Mouse (Mus musculus): ENCODE measurements around the gene Atp5b. TPM values are rescaled to one million over a fixed set of nuclear protein-coding genes. Genes with fewer than 3 reads are reported as not detected.

The Atp5b gene
- polyA plus RNA-seq, 1 experiment from 2014 or later: 1,910 TPM

- peak overlapping the region; percentile 98 for H3K4me3 ChIP-seq (replicated peaks)
- peak overlapping the region; percentile 61 for H3K27ac ChIP-seq (replicated peaks)
- peaks cover 37% of the 10 kb centered on the region for H3K4me1 ChIP-seq
- peak overlapping the region; percentile 73 for H3K4me2 ChIP-seq (replicated peaks)
- H3K27me3 ChIP-seq: no peaks in the 10 kb centered on the region
- H3K36me3 ChIP-seq: no peaks in the 10 kb centered on the region
- ATAC-seq (ENCODE audit: insufficient number of reproducible peaks, low FRiP score, low TSS enrichment, low read depth): no peak
- no peaks in the 10 kb centered on the region for H3K9me3 ChIP-seq (replicated peaks)
- peak overlapping the region; percentile 89 for H3K9ac ChIP-seq
- WGBS: under 1% methylated on average over 13 of the region's 13 CpGs
Observed at GRCm38 (mm10) chr10:128097587-128097971, 14.5 kb downstream of the Atp5b start.

- 85% methylated on average over 4 of the region's 4 CpGs for WGBS
- H3K4me2 ChIP-seq (replicated peaks): no peak overlapping the region
Observed at GRCm38 (mm10) chr10:128110103-128110761, 27.2 kb downstream of the Atp5b start.

GRCm38 (mm10) chr10:128111227-128111626 is 28.2 kb downstream of the Atp5b start:
- no peak; the same call in 1 of the 2 replicates for ATAC-seq (ENCODE audit: insufficient number of reproducible peaks, low FRiP score, low TSS enrichment, low read depth)
- Histone ChIP-seq H3K27me3 (no peaks in the 10 kb centered on the region), H3K4me2 (replicated peaks) (no peak overlapping the region), H3K27ac (replicated peaks) (no peak overlapping the region), H3K36me3 (peaks cover 63% of the 10 kb centered on the region), H3K9ac (no peak overlapping the region), H3K4me3 (replicated peaks) (no peak overlapping the region), H3K9me3 (replicated peaks) (no peaks in the 10 kb centered on the region), H3K4me1 (no peaks in the 10 kb centered on the region)

More at GRCm38 (mm10) chr10:128110103-128110761, 27.2 kb downstream of the Atp5b start:
- Histone ChIP-seq H3K36me3 (peaks cover 53% of the 10 kb centered on the region), H3K4me3 (replicated peaks) (no peak overlapping the region), H3K9me3 (replicated peaks) (no peaks in the 10 kb centered on the region), H3K4me1 (no peaks in the 10 kb centered on the region), H3K27me3 (no peaks in the 10 kb centered on the region), H3K27ac (replicated peaks) (no peak overlapping the region), H3K9ac (no peak overlapping the region)
- ATAC-seq (ENCODE audit: insufficient number of reproducible peaks, low FRiP score, low TSS enrichment, low read depth): no peak

- 93% methylated on average over 7 of the region's 7 CpGs for WGBS
- H3K9ac ChIP-seq: no peak overlapping the region
- no peak overlapping the region for H3K4me3 ChIP-seq (replicated peaks)
- no peaks in the 10 kb centered on the region for H3K9me3 ChIP-seq (replicated peaks)
- H3K27me3 ChIP-seq: no peaks in the 10 kb centered on the region
- no peak overlapping the region for H3K27ac ChIP-seq (replicated peaks)
- no peak for ATAC-seq (ENCODE audit: insufficient number of reproducible peaks, low FRiP score, low TSS enrichment, low read depth)
- H3K36me3 ChIP-seq: peaks cover 95% of the 10 kb centered on the region
- no peaks in the 10 kb centered on the region for H3K4me1 ChIP-seq
- H3K4me2 ChIP-seq (replicated peaks): no peak overlapping the region
Observed at GRCm38 (mm10) chr10:128123833-128124232, 40.8 kb downstream of the Atp5b start.

- Histone ChIP-seq H3K9ac (no peak overlapping the region), H3K4me1 (no peaks in the 10 kb centered on the region), H3K9me3 (replicated peaks) (no peaks in the 10 kb centered on the region), H3K4me2 (replicated peaks) (no peak overlapping the region), H3K36me3 (peaks cover 91% of the 10 kb centered on the region), H3K4me3 (replicated peaks) (no peak overlapping the region), H3K27ac (replicated peaks) (no peak overlapping the region), H3K27me3 (no peaks in the 10 kb centered on the region)
- 97% methylated on average over 9 of the region's 9 CpGs for WGBS
- no peak for ATAC-seq (ENCODE audit: insufficient number of reproducible peaks, low FRiP score, low TSS enrichment, low read depth)
Observed at GRCm38 (mm10) chr10:128124831-128125230, 41.8 kb downstream of the Atp5b start.

- Histone ChIP-seq H3K9me3 (replicated peaks) (no peaks in the 10 kb centered on the region), H3K4me3 (replicated peaks) (no peak overlapping the region), H3K27ac (replicated peaks) (no peak overlapping the region), H3K27me3 (no peaks in the 10 kb centered on the region), H3K4me1 (no peaks in the 10 kb centered on the region), H3K9ac (no peak overlapping the region), H3K36me3 (peaks cover 90% of the 10 kb centered on the region), H3K4me2 (replicated peaks) (no peak overlapping the region)
- ATAC-seq (ENCODE audit: insufficient number of reproducible peaks, low FRiP score, low TSS enrichment, low read depth): no peak
- WGBS: 91% methylated on average over 14 of the region's 14 CpGs
Observed at GRCm38 (mm10) chr10:128125951-128126350, 42.9 kb downstream of the Atp5b start.

- no peaks in the 10 kb centered on the region for H3K27me3 ChIP-seq
- WGBS: 77% methylated on average over 5 of the region's 5 CpGs
- H3K4me3 ChIP-seq (replicated peaks): no peak overlapping the region
- ATAC-seq (ENCODE audit: insufficient number of reproducible peaks, low FRiP score, low TSS enrichment, low read depth): no peak
- H3K9ac ChIP-seq: no peak overlapping the region
- H3K4me2 ChIP-seq (replicated peaks): no peak overlapping the region
- H3K36me3 ChIP-seq: peaks cover 89% of the 10 kb centered on the region
- no peaks in the 10 kb centered on the region for H3K9me3 ChIP-seq (replicated peaks)
- no peaks in the 10 kb centered on the region for H3K4me1 ChIP-seq
- H3K27ac ChIP-seq (replicated peaks): no peak overlapping the region
Observed at GRCm38 (mm10) chr10:128127497-128127896, 44.4 kb downstream of the Atp5b start.

- Histone ChIP-seq H3K4me1 (no peaks in the 10 kb centered on the region), H3K4me2 (replicated peaks) (no peak overlapping the region), H3K4me3 (replicated peaks) (no peak overlapping the region), H3K27me3 (no peaks in the 10 kb centered on the region), H3K9me3 (replicated peaks) (no peaks in the 10 kb centered on the region), H3K27ac (replicated peaks) (no peak overlapping the region), H3K36me3 (peaks cover 87% of the 10 kb centered on the region), H3K9ac (no peak overlapping the region)
- ATAC-seq (ENCODE audit: insufficient number of reproducible peaks, low FRiP score, low TSS enrichment, low read depth): no peak
- 85% methylated on average over 8 of the region's 8 CpGs for WGBS
Observed at GRCm38 (mm10) chr10:128128143-128128542, 45.1 kb downstream of the Atp5b start.

- no peaks in the 10 kb centered on the region for H3K9me3 ChIP-seq (replicated peaks)
- no peak overlapping the region for H3K4me3 ChIP-seq (replicated peaks)
- no peak overlapping the region for H3K27ac ChIP-seq (replicated peaks)
- no peak overlapping the region for H3K4me2 ChIP-seq (replicated peaks)
- WGBS: 72% methylated on average over 3 of the region's 3 CpGs
- no peak overlapping the region for H3K9ac ChIP-seq
- H3K36me3 ChIP-seq: peaks cover 83% of the 10 kb centered on the region
- no peaks in the 10 kb centered on the region for H3K27me3 ChIP-seq
- ATAC-seq (ENCODE audit: insufficient number of reproducible peaks, low FRiP score, low TSS enrichment, low read depth): no peak
- no peaks in the 10 kb centered on the region for H3K4me1 ChIP-seq
Observed at GRCm38 (mm10) chr10:128131297-128131696, 48.2 kb downstream of the Atp5b start.

- Histone ChIP-seq H3K27ac (replicated peaks) (no peak overlapping the region), H3K4me3 (replicated peaks) (no peak overlapping the region), H3K9me3 (replicated peaks) (no peaks in the 10 kb centered on the region), H3K36me3 (peaks cover 79% of the 10 kb centered on the region), H3K4me1 (no peaks in the 10 kb centered on the region), H3K4me2 (replicated peaks) (no peak overlapping the region), H3K27me3 (no peaks in the 10 kb centered on the region), H3K9ac (no peak overlapping the region)
- ATAC-seq (ENCODE audit: insufficient number of reproducible peaks, low FRiP score, low TSS enrichment, low read depth): no peak
Observed at GRCm38 (mm10) chr10:128131812-128132211, 48.7 kb downstream of the Atp5b start.

GRCm38 (mm10) chr10:128133650-128134332 is 50.7 kb downstream of the Atp5b start:
- no peak overlapping the region for H3K4me3 ChIP-seq (replicated peaks)
- no peaks in the 10 kb centered on the region for H3K4me1 ChIP-seq
- H3K4me2 ChIP-seq (replicated peaks): no peak overlapping the region
- H3K36me3 ChIP-seq: peaks cover 78% of the 10 kb centered on the region
- no peak overlapping the region for H3K27ac ChIP-seq (replicated peaks)
- H3K9me3 ChIP-seq (replicated peaks): no peaks in the 10 kb centered on the region
- H3K27me3 ChIP-seq: no peaks in the 10 kb centered on the region
- no peak overlapping the region for H3K9ac ChIP-seq
- 49% methylated on average over 13 of the region's 13 CpGs for WGBS
- ATAC-seq (ENCODE audit: insufficient number of reproducible peaks, low FRiP score, low TSS enrichment, low read depth): no peak

GRCm38 (mm10) chr10:128135374-128135773 is 52.3 kb downstream of the Atp5b start:
- Histone ChIP-seq H3K9ac (no peak overlapping the region), H3K36me3 (peaks cover 79% of the 10 kb centered on the region)
- 84% methylated on average over 6 of the region's 6 CpGs for WGBS

More at GRCm38 (mm10) chr10:128135374-128135773, 52.3 kb downstream of the Atp5b start:
- Histone ChIP-seq H3K9me3 (replicated peaks) (no peaks in the 10 kb centered on the region), H3K4me3 (replicated peaks) (no peak overlapping the region), H3K4me2 (replicated peaks) (no peak overlapping the region), H3K4me1 (no peaks in the 10 kb centered on the region), H3K27ac (replicated peaks) (no peak overlapping the region), H3K27me3 (no peaks in the 10 kb centered on the region)
- ATAC-seq (ENCODE audit: insufficient number of reproducible peaks, low FRiP score, low TSS enrichment, low read depth): no peak

Measured in embryonic facial prominence, embryonic 15.5 days (tissue).